Comparison of ENCODE assay signal across 8 mouse cellular contexts in genomic region chr2:168158911-168159711, GRCm38 (mm10). TPM values are rescaled to one million over a fixed set of nuclear protein-coding genes. Genes with fewer than 3 reads are reported as not detected.
A peak's percentile ranks its signal among the peaks of the same experiment; 100 is the strongest.
DNase-seq lines count a peak whose midpoint lies in the region; ATAC-seq and TF ChIP-seq lines count a peak whose summit lies in the region.

No protein-coding gene starts in this region.

- WGBS in embryonic facial prominence, embryonic 15.5 days, result 7% methylated on average over 25 of the region's 25 CpGs
- 3% methylated on average over 25 of the region's 25 CpGs for WGBS in liver, embryonic 14.5 days (ENCODE audit: insufficient replicate concordance)
- WGBS in neural tube, embryonic 12.5 days, result 6% methylated on average over 25 of the region's 25 CpGs

- no peaks in the 10 kb centered on the region for H3K27me3 ChIP-seq in embryonic facial prominence, embryonic 15.5 days
- H3K27me3 ChIP-seq in liver, embryonic 14.5 days (ENCODE audit: control insufficient read depth, insufficient read depth, low read length), result peaks cover 36% of the 10 kb centered on the region
- H3K27me3 ChIP-seq in neural tube, embryonic 12.5 days (replicated peaks), result peaks cover 6% of the 10 kb centered on the region; the same call in 1 of the 2 replicates

- H3K4me3 ChIP-seq in layer of hippocampus, adult 2 months, result peak overlapping the region; percentile 33; the same call in 1 of the 2 replicates
- H3K4me3 ChIP-seq in embryonic facial prominence, embryonic 15.5 days (replicated peaks), result peak overlapping the region; percentile 23
- peak overlapping the region in 1 of 2 experiments; percentile 26; a peak in 2 of 4 replicates for H3K4me3 ChIP-seq in liver, embryonic 14.5 days (ENCODE audit: insufficient read depth in 1 of 2, low read depth in 2 of 2, low read length in 2 of 2)
- no peak overlapping the region; the same call in 1 of the 2 replicates for H3K4me3 ChIP-seq in neural tube, embryonic 12.5 days

- no peak for TF ChIP-seq CTCF in layer of hippocampus, adult 2 months (conservative IDR thresholded peaks at IDR 0.05)
- no peak for TF ChIP-seq CTCF in liver, embryonic 14.5 days (IDR thresholded peaks at IDR 0.05; ENCODE audit: low read depth)

- H3K9ac ChIP-seq in embryonic facial prominence, embryonic 15.5 days, result no peak overlapping the region
- H3K9ac ChIP-seq in liver, embryonic 14.5 days (replicated peaks), result 0 out of 2 replicates have a peak overlapping the region, but pooled peaks have one; percentile 3
- 0 out of 2 replicates have a peak overlapping the region, but pooled peaks have one; percentile 33 for H3K9ac ChIP-seq in neural tube, embryonic 12.5 days

- DNase-seq in layer of hippocampus, adult 2 months (ENCODE audit: low spot score in 2 of 2), result no peak
- no peak for DNase-seq in layer of hippocampus, adult 9-11 months
- peak in 1 of 3 experiments; percentile 30 for DNase-seq in liver, embryonic 14.5 days (ENCODE audit: low read depth in 3 of 3, low spot score in 3 of 3)
- no peak for DNase-seq in right cerebral cortex, postnatal 25 days
- DNase-seq in left cerebral cortex, adult 11 months (ENCODE audit: low spot score), result no peak

- H3K36me3 ChIP-seq in embryonic facial prominence, embryonic 15.5 days, result no peaks in the 10 kb centered on the region
- H3K36me3 ChIP-seq in liver, embryonic 14.5 days (replicated peaks; ENCODE audit: control insufficient read depth, insufficient read depth, low read depth), result no peaks in the 10 kb centered on the region
- no peaks in the 10 kb centered on the region for H3K36me3 ChIP-seq in neural tube, embryonic 12.5 days

- peaks cover 46% of the 10 kb centered on the region for H3K4me1 ChIP-seq in embryonic facial prominence, embryonic 15.5 days
- H3K4me1 ChIP-seq in liver, embryonic 14.5 days (replicated peaks; ENCODE audit: control insufficient read depth in 2 of 2, insufficient read depth in 2 of 2, low read length in 1 of 2), result peaks cover 17 to 31% of the 10 kb centered on the region in 2 experiments
- peaks cover 18% of the 10 kb centered on the region for H3K4me1 ChIP-seq in neural tube, embryonic 12.5 days

- peak overlapping the region; percentile 56 for H3K4me2 ChIP-seq in embryonic facial prominence, embryonic 15.5 days (replicated peaks)
- H3K4me2 ChIP-seq in liver, embryonic 14.5 days (ENCODE audit: low read depth), result peak overlapping the region; percentile 52
- H3K4me2 ChIP-seq in neural tube, embryonic 12.5 days (replicated peaks), result peak overlapping the region; percentile 53

- no peak for ATAC-seq in embryonic facial prominence, embryonic 15.5 days (ENCODE audit: insufficient number of reproducible peaks, low FRiP score, low TSS enrichment, low read depth)
- ATAC-seq in inflammation-experienced regulatory T-cells, adult 6 months, result peak; percentile 37
- no peak for ATAC-seq in liver, embryonic 14.5 days (ENCODE audit: insufficient read depth)
- no peak for ATAC-seq in neural tube, embryonic 12.5 days (ENCODE audit: low FRiP score, low read depth)

- H3K27ac ChIP-seq in layer of hippocampus, adult 2 months, result no peak overlapping the region
- peak overlapping the region; percentile 4; the same call in 1 of the 2 replicates for H3K27ac ChIP-seq in embryonic facial prominence, embryonic 15.5 days (replicated peaks)
- H3K27ac ChIP-seq in liver, embryonic 14.5 days, result no peak overlapping the region
- H3K27ac ChIP-seq in neural tube, embryonic 12.5 days, result no peak overlapping the region

- H3K9me3 ChIP-seq in embryonic facial prominence, embryonic 15.5 days (replicated peaks), result no peaks in the 10 kb centered on the region
- no peaks in the 10 kb centered on the region for H3K9me3 ChIP-seq in liver, embryonic 14.5 days (ENCODE audit: control insufficient read depth, low read length)
- H3K9me3 ChIP-seq in neural tube, embryonic 12.5 days, result no peaks in the 10 kb centered on the region

- TF ChIP-seq EP300 in liver, embryonic 14.5 days (IDR thresholded peaks at IDR 0.05; ENCODE audit: low read depth), result no peak

RNA-seq across cellular contexts. Expression of gene Adnp, which starts 47.8 kb away (rescaled TPM):
- total RNA-seq in layer of hippocampus, adult 2 months (2021), result 10 to 100 TPM; 90.5 to 96.3 TPM
- 3.4 and 7.6 TPM in 2 replicates for polyA plus RNA-seq in embryonic facial prominence, embryonic 15.5 days (2015; fragmentation: Nextera tagmentation; extraction: Ambion mirVana)
- 1 to 10 TPM; 1.7 to 2.1 (median 1.8) TPM for polyA plus RNA-seq in inflammation-experienced regulatory T-cells, adult 6 months (2017; shearing (Covaris generic))
- 6.6 and 7.5 TPM in 2 replicates for polyA plus RNA-seq in liver, embryonic 14.5 days (2012; rRNA removed)
- polyA plus RNA-seq in liver, embryonic 14.5 days (2014; fragmentation: Nextera tagmentation; extraction: Ambion mirVana), result 0.51 and 1.6 TPM in 2 replicates
- polyA plus RNA-seq in neural tube, embryonic 12.5 days (2016; fragmentation: Nextera tagmentation; extraction: Ambion mirVana), result 24.4 and 32.1 TPM in 2 replicates
